Mouse (Mus musculus): ENCODE data around the gene Olfr1201. TPM values are rescaled to one million over a fixed set of nuclear protein-coding genes. Genes with fewer than 3 reads are reported as not detected.

The Olfr1201 gene
- total RNA-seq (2014; rRNA removed) = not detected in 2 replicates
- polyA plus RNA-seq (2015; fragmentation: Nextera tagmentation; extraction: Ambion mirVana) = not detected in 2 replicates

DNA sequence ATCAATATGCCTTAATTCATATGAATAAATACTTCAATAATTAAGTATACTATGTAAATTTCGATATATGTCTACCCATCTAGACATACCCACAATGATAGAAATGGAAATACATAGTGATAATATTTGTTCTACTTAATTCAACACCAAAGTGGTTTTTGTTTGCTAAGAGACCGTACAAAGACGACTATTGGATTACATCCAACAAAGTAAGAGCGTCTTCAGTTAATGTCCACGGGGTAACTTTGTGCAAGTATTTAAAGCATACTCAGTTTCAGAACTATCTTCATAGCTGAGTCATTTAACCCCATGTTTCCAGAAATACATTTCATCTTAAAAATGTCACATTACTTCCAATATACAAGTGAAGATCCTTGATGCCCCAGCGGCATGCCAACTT lies at the start of gene Olfr1201:
Olfr1201 (plus strand) TSS at position 301 of the 400 bp plus-strand sequence.
- ATAC-seq (ENCODE audit: low FRiP score) = no peak
- H3K36me3 ChIP-seq (ENCODE audit: insufficient read depth, low read length) = no peaks in the 10 kb centered on the region
- no peaks in the 10 kb centered on the region for H3K27me3 ChIP-seq (ENCODE audit: insufficient read depth, low read length)
- TF ChIP-seq CTCF (IDR thresholded peaks at IDR 0.05) = no peak
- H3K4me1 ChIP-seq (ENCODE audit: insufficient read depth, low read length) = no peaks in the 10 kb centered on the region
- no peaks in the 10 kb centered on the region for H3K9me3 ChIP-seq (ENCODE audit: low read length)
- no peak for DNase-seq (ENCODE audit: low spot score)
- H3K27ac ChIP-seq (ENCODE audit: low read depth, low read length) = no peak within 1 kb of the TSS
- no peak within 1 kb of the TSS for H3K4me3 ChIP-seq (ENCODE audit: low read depth, low read length)
- 84% methylated on average over 6 of the region's 6 CpGs for WGBS
- H3K4me2 ChIP-seq (ENCODE audit: low read depth, low read length, poor library complexity, severe bottlenecking) = no peak within 1 kb of the TSS
- H3K9ac ChIP-seq (replicated peaks; ENCODE audit: low read length, poor library complexity, severe bottlenecking) = no peak within 1 kb of the TSS

DNA sequence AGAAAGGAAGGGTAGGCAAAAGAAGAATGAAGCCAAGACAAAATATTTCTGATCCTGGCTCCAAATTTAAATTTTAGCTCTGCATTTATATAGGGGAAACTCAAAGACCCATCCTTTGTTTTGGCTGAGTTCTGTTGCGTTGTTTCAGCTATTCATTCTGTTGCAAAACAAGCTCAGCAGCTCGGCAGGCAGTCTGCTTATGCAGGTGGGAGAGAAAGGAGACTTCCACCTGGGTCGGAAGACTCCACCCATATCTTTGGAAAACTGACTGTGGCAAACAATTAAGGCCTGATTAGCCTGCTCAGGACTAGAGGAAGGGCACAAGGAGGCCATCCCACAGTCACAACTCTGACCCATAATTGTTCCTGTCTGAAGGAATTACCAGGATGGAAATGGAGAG lies 49.5 kb upstream of the Olfr1201 start:
- WGBS = 64% methylated on average over 3 of the region's 3 CpGs
- Histone ChIP-seq H3K4me3 (ENCODE audit: low read depth, low read length) (no peak overlapping the region), H3K36me3 (ENCODE audit: insufficient read depth, low read length) (no peaks in the 10 kb centered on the region), H3K27ac (ENCODE audit: low read depth, low read length) (no peak overlapping the region), H3K4me2 (ENCODE audit: low read depth, low read length, poor library complexity, severe bottlenecking) (no peak overlapping the region), H3K9ac (replicated peaks; ENCODE audit: low read length, poor library complexity, severe bottlenecking) (no peak overlapping the region), H3K9me3 (ENCODE audit: low read length) (no peaks in the 10 kb centered on the region), H3K27me3 (ENCODE audit: insufficient read depth, low read length) (no peaks in the 10 kb centered on the region), H3K4me1 (ENCODE audit: insufficient read depth, low read length) (no peaks in the 10 kb centered on the region)
- DNase-seq (ENCODE audit: low spot score) (no peak), ATAC-seq (ENCODE audit: low FRiP score) (no peak)
- TF ChIP-seq CTCF (IDR thresholded peaks at IDR 0.05) = no peak

DNA sequence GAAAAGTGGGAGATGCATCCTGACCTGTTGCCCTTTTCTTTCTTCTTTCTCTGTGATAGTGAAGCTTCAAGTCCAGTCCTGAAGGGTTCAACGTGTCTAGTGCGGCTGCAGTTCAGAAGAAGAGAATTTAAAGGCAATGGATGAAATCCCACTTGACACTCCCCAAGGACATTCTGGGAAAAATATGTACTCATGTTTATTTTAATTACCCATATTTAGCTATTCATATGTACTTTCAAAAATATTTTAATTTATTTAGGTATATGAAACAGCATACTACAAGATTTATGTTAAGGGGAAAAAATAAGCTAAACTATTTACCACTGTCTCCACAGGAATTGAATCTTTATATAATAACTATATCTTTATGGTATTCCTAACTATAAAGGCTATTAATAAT lies 41.6 kb upstream of the Olfr1201 start, which contains the start of gene Olfr1198:
Olfr1198 (minus strand) TSS at position 101 of the 400 bp plus-strand sequence.
- H3K4me3 ChIP-seq (ENCODE audit: low read depth, low read length) = no peak within 1 kb of the TSS
- no peak for TF ChIP-seq CTCF (IDR thresholded peaks at IDR 0.05)
- H3K9ac ChIP-seq (replicated peaks; ENCODE audit: low read length, poor library complexity, severe bottlenecking) = no peak within 1 kb of the TSS
- no peak within 1 kb of the TSS for H3K27ac ChIP-seq (ENCODE audit: low read depth, low read length)
- WGBS = 87% methylated on average over 2 of the region's 2 CpGs
- H3K4me2 ChIP-seq (ENCODE audit: low read depth, low read length, poor library complexity, severe bottlenecking) = no peak within 1 kb of the TSS
- no peak for ATAC-seq (ENCODE audit: low FRiP score)
- DNase-seq (ENCODE audit: low spot score) = no peak
- no peaks in the 10 kb centered on the region for H3K9me3 ChIP-seq (ENCODE audit: low read length)
- H3K27me3 ChIP-seq (ENCODE audit: insufficient read depth, low read length) = no peaks in the 10 kb centered on the region
- no peaks in the 10 kb centered on the region for H3K4me1 ChIP-seq (ENCODE audit: insufficient read depth, low read length)
- no peaks in the 10 kb centered on the region for H3K36me3 ChIP-seq (ENCODE audit: insufficient read depth, low read length)

DNA sequence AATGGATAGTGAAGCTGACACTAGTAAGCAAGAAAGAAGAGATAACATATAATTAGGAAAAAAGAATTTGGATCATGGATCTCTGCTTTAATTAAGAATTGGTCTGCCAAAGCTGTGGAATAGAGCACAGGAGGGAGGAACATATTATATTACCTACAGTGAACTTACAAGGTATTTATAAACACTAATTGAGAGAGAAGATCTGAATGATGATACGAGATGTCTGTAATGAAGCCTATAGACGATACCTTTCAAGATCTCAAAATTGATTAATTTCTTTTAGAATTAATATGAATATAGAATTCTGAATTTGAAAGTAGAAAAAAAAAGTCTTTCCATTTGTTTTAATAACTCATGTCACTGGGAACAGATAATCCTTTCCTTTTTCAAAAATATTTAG lies 32.5 kb upstream of the Olfr1201 start, which contains the start of gene Olfr1199:
Olfr1199 (minus strand) TSS at position 101 of the 400 bp plus-strand sequence.
- DNase-seq (ENCODE audit: low spot score) (no peak), ATAC-seq (ENCODE audit: low FRiP score) (no peak)
- no peaks in the 10 kb centered on the region for H3K27me3 ChIP-seq (ENCODE audit: insufficient read depth, low read length)
- WGBS = 89% methylated on average over 2 of the region's 2 CpGs
- H3K9ac ChIP-seq (replicated peaks; ENCODE audit: low read length, poor library complexity, severe bottlenecking) = no peak within 1 kb of the TSS
- no peak for TF ChIP-seq CTCF (IDR thresholded peaks at IDR 0.05)
- H3K4me3 ChIP-seq (ENCODE audit: low read depth, low read length) = no peak within 1 kb of the TSS
- no peaks in the 10 kb centered on the region for H3K9me3 ChIP-seq (ENCODE audit: low read length)
- no peaks in the 10 kb centered on the region for H3K4me1 ChIP-seq (ENCODE audit: insufficient read depth, low read length)
- no peak within 1 kb of the TSS for H3K27ac ChIP-seq (ENCODE audit: low read depth, low read length)
- H3K4me2 ChIP-seq (ENCODE audit: low read depth, low read length, poor library complexity, severe bottlenecking) = no peak within 1 kb of the TSS
- H3K36me3 ChIP-seq (ENCODE audit: insufficient read depth, low read length) = no peaks in the 10 kb centered on the region

DNA sequence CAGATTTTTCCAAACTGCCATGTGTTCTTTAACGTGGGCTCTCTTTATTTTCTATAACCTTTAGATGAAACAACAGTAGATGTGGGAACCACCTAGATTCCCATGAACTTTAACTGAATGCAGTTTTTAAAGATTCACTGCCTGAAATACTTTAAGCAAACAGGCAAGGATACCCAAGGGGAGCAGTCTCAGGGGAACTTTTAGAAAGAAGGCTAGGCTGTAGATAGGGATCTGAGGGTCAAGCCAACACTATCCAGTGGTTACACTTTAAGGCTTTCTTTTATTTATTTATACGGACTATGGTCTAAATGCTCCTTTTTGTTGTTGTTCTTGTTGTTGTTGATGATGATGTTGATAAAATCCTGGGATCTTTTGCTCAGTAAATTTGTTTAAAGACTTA lies 22.4 kb upstream of the Olfr1201 start, which contains the start of gene Olfr1200:
Olfr1200 (minus strand) TSS at position 101 of the 400 bp plus-strand sequence.
- WGBS = 81% methylated on average over 2 of the region's 2 CpGs
- no peak within 1 kb of the TSS for H3K27ac ChIP-seq (ENCODE audit: low read depth, low read length)
- H3K27me3 ChIP-seq (ENCODE audit: insufficient read depth, low read length) = no peaks in the 10 kb centered on the region
- no peaks in the 10 kb centered on the region for H3K9me3 ChIP-seq (ENCODE audit: low read length)
- no peaks in the 10 kb centered on the region for H3K36me3 ChIP-seq (ENCODE audit: insufficient read depth, low read length)
- no peak for TF ChIP-seq CTCF (IDR thresholded peaks at IDR 0.05)
- H3K4me3 ChIP-seq (ENCODE audit: low read depth, low read length) = no peak within 1 kb of the TSS
- H3K4me2 ChIP-seq (ENCODE audit: low read depth, low read length, poor library complexity, severe bottlenecking) = no peak within 1 kb of the TSS
- no peak within 1 kb of the TSS for H3K9ac ChIP-seq (replicated peaks; ENCODE audit: low read length, poor library complexity, severe bottlenecking)
- ATAC-seq (ENCODE audit: low FRiP score) (no peak), DNase-seq (ENCODE audit: low spot score) (no peak)
- H3K4me1 ChIP-seq (ENCODE audit: insufficient read depth, low read length) = no peaks in the 10 kb centered on the region

DNA sequence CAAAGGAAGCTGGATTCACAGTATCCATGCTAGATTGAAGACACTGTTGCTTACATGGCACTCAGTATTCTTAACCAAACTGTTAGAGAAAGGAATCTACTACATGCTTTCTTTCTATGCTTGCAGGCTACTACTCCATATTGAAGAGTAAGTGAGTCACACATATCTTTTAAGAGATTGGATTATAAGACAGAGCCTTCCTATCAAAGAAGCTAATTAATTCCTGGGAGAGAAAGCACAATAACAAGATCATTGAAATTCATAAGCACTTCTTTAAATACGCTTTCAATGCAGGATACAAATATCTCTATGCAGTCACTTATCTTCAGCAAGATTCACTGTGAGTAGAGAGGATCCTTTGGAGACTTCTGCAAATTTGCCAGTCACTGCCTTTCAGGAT lies 21.4 kb downstream of the Olfr1201 start, which contains the start of gene Olfr1202:
Olfr1202 (plus strand) TSS at position 301 of the 400 bp plus-strand sequence.
- no peaks in the 10 kb centered on the region for H3K27me3 ChIP-seq (ENCODE audit: insufficient read depth, low read length)
- no peaks in the 10 kb centered on the region for H3K9me3 ChIP-seq (ENCODE audit: low read length)
- H3K4me2 ChIP-seq (ENCODE audit: low read depth, low read length, poor library complexity, severe bottlenecking) = no peak within 1 kb of the TSS
- WGBS = 73% methylated on average over 1 of the region's 1 CpGs
- ATAC-seq (ENCODE audit: low FRiP score) = no peak
- H3K27ac ChIP-seq (ENCODE audit: low read depth, low read length) = no peak within 1 kb of the TSS
- no peak within 1 kb of the TSS for H3K9ac ChIP-seq (replicated peaks; ENCODE audit: low read length, poor library complexity, severe bottlenecking)
- H3K4me3 ChIP-seq (ENCODE audit: low read depth, low read length) = no peak within 1 kb of the TSS
- no peaks in the 10 kb centered on the region for H3K36me3 ChIP-seq (ENCODE audit: insufficient read depth, low read length)
- no peak for DNase-seq (ENCODE audit: low spot score)
- H3K4me1 ChIP-seq (ENCODE audit: insufficient read depth, low read length) = no peaks in the 10 kb centered on the region
- TF ChIP-seq CTCF (IDR thresholded peaks at IDR 0.05) = no peak
